Mouse (Mus musculus): ENCODE data around the gene Otop2. TPM values are rescaled to one million over a fixed set of nuclear protein-coding genes. Genes with fewer than 3 reads are reported as not detected.

Gene Otop2
- polyA plus RNA-seq, 1 experiment from 2014 or later = not detected

DNA sequence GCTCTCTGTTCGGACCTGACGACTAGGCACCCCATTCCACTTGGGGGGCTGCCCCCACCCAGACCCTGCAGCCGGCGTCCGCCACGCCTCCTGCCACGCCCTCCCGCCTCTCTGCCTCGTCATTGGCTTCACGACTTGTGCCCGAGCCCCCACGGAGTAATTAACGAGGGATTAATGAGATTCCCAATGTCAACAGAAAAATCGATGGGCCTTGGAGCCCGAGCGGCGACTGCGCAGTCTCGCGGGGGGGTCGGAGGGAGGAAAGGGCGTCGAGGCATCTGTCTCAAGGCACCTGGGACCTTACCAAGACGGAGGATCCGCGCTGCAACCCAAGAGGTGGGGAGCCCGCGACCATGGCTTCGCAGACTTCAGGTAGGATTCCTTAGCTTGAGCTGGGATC lies 27.6 kb downstream of the Otop2 start, which contains the start of gene Otop3:
TSS of gene Otop3 (plus strand) at position 201 of the 400 bp plus-strand sequence.
- Histone ChIP-seq H3K9me3 (ENCODE audit: low read length) (no peaks in the 10 kb centered on the region), H3K36me3 (ENCODE audit: insufficient read depth, low read length) (no peaks in the 10 kb centered on the region), H3K4me3 (ENCODE audit: low read depth, low read length) (no peak within 1 kb of the TSS), H3K9ac (replicated peaks; ENCODE audit: low read depth) (no peak within 1 kb of the TSS), H3K27ac (ENCODE audit: low read length) (no peak within 1 kb of the TSS), H3K27me3 (replicated peaks; ENCODE audit: insufficient read depth, low read length) (peaks cover 22% of the 10 kb centered on the region; the same call in 1 of the 2 replicates), H3K4me2 (replicated peaks; ENCODE audit: low read depth, low read length) (no peak within 1 kb of the TSS), H3K4me1 (ENCODE audit: insufficient read depth, low read depth, low read length) (no peaks in the 10 kb centered on the region)
- DNase-seq (ENCODE audit: low spot score) (no peak), ATAC-seq (no peak)
- TF ChIP-seq EP300 (IDR thresholded peaks at IDR 0.05) (no peak), CTCF (IDR thresholded peaks at IDR 0.05) (no peak)
- 6% methylated on average over 29 of the region's 29 CpGs for WGBS

DNA sequence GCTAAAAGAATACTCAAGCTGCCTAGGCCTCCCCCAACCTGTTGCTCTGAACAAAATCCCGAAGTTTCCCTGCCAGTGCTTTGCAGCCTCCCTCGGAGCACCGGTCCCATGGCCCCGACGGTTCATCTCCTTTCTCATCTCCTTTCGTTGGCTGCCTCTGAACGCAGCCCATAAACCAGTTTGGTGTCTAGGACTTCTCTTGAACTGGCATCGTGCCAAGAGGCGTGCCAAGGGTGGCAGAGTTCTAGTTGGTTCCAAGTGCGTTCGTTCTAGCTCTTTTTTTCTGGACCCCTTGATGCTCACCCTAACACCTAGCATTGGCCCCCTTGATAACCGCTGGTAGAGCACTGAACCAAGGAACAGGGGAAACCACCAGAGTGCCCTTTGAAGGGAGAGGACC lies 28.3 kb downstream of the Otop2 start:
- no peak overlapping the region for H3K4me2 ChIP-seq (replicated peaks; ENCODE audit: low read depth, low read length)
- TF ChIP-seq EP300 (IDR thresholded peaks at IDR 0.05) (no peak), CTCF (IDR thresholded peaks at IDR 0.05) (no peak)

DNA sequence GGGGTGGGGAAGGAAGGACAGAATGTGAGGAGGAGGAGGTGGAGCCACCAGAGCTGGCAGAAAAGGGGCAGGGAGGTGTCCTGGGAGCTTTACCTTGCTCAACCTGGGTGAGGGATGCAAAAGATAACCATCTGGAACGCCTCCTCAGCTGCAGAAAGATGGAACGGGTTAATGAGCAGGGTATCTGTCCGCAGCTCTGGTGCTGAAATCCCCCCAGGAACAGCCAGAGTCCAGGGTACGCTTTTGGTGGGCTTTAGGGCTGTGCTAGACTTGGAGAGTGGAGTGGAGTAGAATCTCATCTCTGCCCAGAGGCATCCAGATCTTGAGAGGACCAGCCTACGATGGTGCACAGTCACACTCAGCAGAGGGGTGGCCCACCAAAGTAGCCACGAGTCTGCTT lies 29.2 kb downstream of the Otop2 start:
- DNase-seq (ENCODE audit: low spot score) = no peak
- TF ChIP-seq EP300 (IDR thresholded peaks at IDR 0.05) = no peak
- no peak overlapping the region for H3K27ac ChIP-seq (ENCODE audit: low read length)
- H3K9me3 ChIP-seq (ENCODE audit: low read length) = no peaks in the 10 kb centered on the region
- H3K4me2 ChIP-seq (replicated peaks; ENCODE audit: low read depth, low read length) = no peak overlapping the region
- H3K9ac ChIP-seq (replicated peaks; ENCODE audit: low read depth) = no peak overlapping the region
- H3K36me3 ChIP-seq (ENCODE audit: insufficient read depth, low read length) = no peaks in the 10 kb centered on the region
- no peak for ATAC-seq
- H3K27me3 ChIP-seq (replicated peaks; ENCODE audit: insufficient read depth, low read length) = peaks cover 20% of the 10 kb centered on the region; the same call in 1 of the 2 replicates
- H3K4me1 ChIP-seq (ENCODE audit: insufficient read depth, low read depth, low read length) = no peaks in the 10 kb centered on the region
- no peak overlapping the region for H3K4me3 ChIP-seq (ENCODE audit: low read depth, low read length)
- 17% methylated on average over 6 of the region's 6 CpGs for WGBS

More for the DNA sequence above, 28.3 kb downstream of the Otop2 start:
- H3K4me3 ChIP-seq (ENCODE audit: low read depth, low read length) = no peak overlapping the region
- ATAC-seq = no peak
- H3K4me1 ChIP-seq (ENCODE audit: insufficient read depth, low read depth, low read length) = no peaks in the 10 kb centered on the region
- no peaks in the 10 kb centered on the region for H3K9me3 ChIP-seq (ENCODE audit: low read length)
- no peak overlapping the region for H3K9ac ChIP-seq (replicated peaks; ENCODE audit: low read depth)
- DNase-seq (ENCODE audit: low spot score) = no peak
- no peak overlapping the region for H3K27ac ChIP-seq (ENCODE audit: low read length)
- no peaks in the 10 kb centered on the region for H3K36me3 ChIP-seq (ENCODE audit: insufficient read depth, low read length)
- 43% methylated on average over 12 of the region's 12 CpGs for WGBS
- H3K27me3 ChIP-seq (replicated peaks; ENCODE audit: insufficient read depth, low read length) = peaks cover 22% of the 10 kb centered on the region; the same call in 1 of the 2 replicates

DNA sequence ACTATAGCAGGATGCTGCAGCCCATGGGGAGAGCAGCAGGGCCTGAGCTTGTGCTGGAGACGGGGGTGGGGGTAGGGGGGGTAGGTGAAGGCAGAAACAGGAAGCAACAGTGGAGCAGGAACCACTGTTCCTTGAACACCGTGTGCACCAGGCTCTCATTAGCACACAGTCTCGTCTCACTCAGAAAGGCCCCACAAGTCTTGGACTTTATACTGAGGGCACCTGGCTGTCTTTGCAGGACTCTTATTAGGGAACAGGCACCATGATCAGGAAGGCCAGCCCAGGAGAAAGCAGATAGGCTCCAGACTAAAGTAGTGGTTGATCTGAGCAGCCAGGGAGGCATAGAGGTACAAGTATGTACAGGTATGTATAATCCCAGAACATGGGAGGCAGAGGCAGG lies 30.4 kb downstream of the Otop2 start:
- H3K4me1 ChIP-seq (ENCODE audit: insufficient read depth, low read depth, low read length) = no peaks in the 10 kb centered on the region
- no peak for ATAC-seq
- 34% methylated on average over 3 of the region's 3 CpGs for WGBS
- TF ChIP-seq CTCF (IDR thresholded peaks at IDR 0.05) (no peak), EP300 (IDR thresholded peaks at IDR 0.05) (no peak)
- no peaks in the 10 kb centered on the region for H3K9me3 ChIP-seq (ENCODE audit: low read length)
- no peaks in the 10 kb centered on the region for H3K36me3 ChIP-seq (ENCODE audit: insufficient read depth, low read length)
- H3K4me3 ChIP-seq (ENCODE audit: low read depth, low read length) = no peak overlapping the region
- H3K27ac ChIP-seq (ENCODE audit: low read length) = no peak overlapping the region
- peaks cover 18% of the 10 kb centered on the region; the same call in 1 of the 2 replicates for H3K27me3 ChIP-seq (replicated peaks; ENCODE audit: insufficient read depth, low read length)
- H3K4me2 ChIP-seq (replicated peaks; ENCODE audit: low read depth, low read length) = no peak overlapping the region
- H3K9ac ChIP-seq (replicated peaks; ENCODE audit: low read depth) = no peak overlapping the region
- no peak for DNase-seq (ENCODE audit: low spot score)

DNA sequence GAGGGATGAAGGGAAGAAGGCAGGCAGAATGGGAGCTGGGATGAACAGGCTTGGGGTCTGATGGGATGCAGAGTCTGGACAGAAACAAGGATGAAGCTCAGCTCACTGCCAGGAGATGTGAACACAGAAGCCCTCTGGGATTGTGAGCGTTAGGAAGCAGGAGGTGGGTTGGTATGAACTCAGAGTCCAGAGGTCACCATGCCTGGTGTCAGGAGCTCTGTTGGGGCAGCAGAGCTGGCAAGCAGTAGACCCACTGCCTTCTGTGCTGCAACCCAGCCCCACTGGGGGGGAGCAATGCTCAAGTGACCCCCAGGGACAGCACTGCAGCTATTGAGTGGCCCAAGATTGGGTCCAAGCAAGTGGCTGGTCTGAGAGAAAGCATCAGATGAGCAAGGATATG lies 30.9 kb downstream of the Otop2 start:
- H3K9me3 ChIP-seq (ENCODE audit: low read length) = no peaks in the 10 kb centered on the region
- no peak overlapping the region for H3K9ac ChIP-seq (replicated peaks; ENCODE audit: low read depth)
- H3K36me3 ChIP-seq (ENCODE audit: insufficient read depth, low read length) = no peaks in the 10 kb centered on the region
- TF ChIP-seq EP300 (IDR thresholded peaks at IDR 0.05) = no peak
- TF ChIP-seq CTCF (IDR thresholded peaks at IDR 0.05) = no peak
- WGBS = 56% methylated on average over 1 of the region's 1 CpGs
- no peaks in the 10 kb centered on the region for H3K4me1 ChIP-seq (ENCODE audit: insufficient read depth, low read depth, low read length)
- no peak for DNase-seq (ENCODE audit: low spot score)
- ATAC-seq = no peak
- H3K27ac ChIP-seq (ENCODE audit: low read length) = no peak overlapping the region
- H3K4me3 ChIP-seq (ENCODE audit: low read depth, low read length) = no peak overlapping the region
- H3K27me3 ChIP-seq (replicated peaks; ENCODE audit: insufficient read depth, low read length) = peaks cover 15% of the 10 kb centered on the region; the same call in 1 of the 2 replicates
- H3K4me2 ChIP-seq (replicated peaks; ENCODE audit: low read depth, low read length) = no peak overlapping the region

DNA sequence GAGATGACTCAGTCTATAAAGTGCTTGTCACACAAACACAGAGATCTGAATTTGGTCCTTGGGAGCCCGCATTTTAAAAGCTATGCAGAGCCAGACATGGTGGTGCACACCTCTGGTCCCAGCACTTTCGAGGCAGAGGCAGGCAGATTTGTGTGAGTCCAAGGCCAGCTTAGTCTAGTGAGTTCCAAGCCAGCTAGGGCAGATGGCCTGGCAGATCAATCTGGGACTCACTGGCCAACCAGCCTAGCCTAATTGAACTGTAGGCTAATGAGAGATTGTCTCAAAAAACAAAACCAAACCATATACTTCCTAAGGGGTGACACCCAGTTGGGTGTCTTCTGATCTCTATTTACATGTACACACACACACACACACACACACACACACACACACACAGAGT lies 34.3 kb downstream of the Otop2 start:
- no peak overlapping the region for H3K27ac ChIP-seq (ENCODE audit: low read length)
- no peak for DNase-seq (ENCODE audit: low spot score)
- WGBS = 51% methylated on average over 2 of the region's 2 CpGs

DNA sequence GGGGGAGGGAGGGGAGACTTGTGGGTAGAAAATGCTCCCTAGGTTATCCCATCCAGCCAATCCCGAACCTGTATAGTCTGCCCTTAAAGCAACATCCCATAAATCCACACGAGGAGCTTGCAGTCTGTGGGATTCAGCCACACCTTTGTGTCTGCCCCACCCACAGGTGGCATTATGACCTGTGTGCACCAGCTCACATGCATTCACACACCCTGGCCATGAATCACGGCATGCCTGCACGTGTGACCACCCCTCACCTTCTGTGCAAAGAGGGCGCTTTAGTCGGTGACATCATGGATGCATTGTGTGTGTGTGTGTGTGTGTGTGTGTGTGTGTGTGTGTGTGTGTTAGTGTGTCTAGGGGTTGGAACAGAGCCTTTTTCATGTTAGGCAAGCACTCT lies 34.9 kb downstream of the Otop2 start:
- ATAC-seq = no peak
- H3K27ac ChIP-seq (ENCODE audit: low read length) = no peak overlapping the region

More for the DNA sequence above, 34.3 kb downstream of the Otop2 start:
- H3K9ac ChIP-seq (replicated peaks; ENCODE audit: low read depth) = no peak overlapping the region
- no peaks in the 10 kb centered on the region for H3K4me1 ChIP-seq (ENCODE audit: insufficient read depth, low read depth, low read length)
- ATAC-seq = no peak
- H3K36me3 ChIP-seq (ENCODE audit: insufficient read depth, low read length) = no peaks in the 10 kb centered on the region
- no peak overlapping the region for H3K4me3 ChIP-seq (ENCODE audit: low read depth, low read length)
- H3K27me3 ChIP-seq (replicated peaks; ENCODE audit: insufficient read depth, low read length) = 0 out of 2 replicates have a peak, but pooled peaks cover 3% of the 10 kb centered on the region
- no peak for TF ChIP-seq CTCF (IDR thresholded peaks at IDR 0.05)
- no peak for TF ChIP-seq EP300 (IDR thresholded peaks at IDR 0.05)
- no peaks in the 10 kb centered on the region for H3K9me3 ChIP-seq (ENCODE audit: low read length)
- no peak overlapping the region for H3K4me2 ChIP-seq (replicated peaks; ENCODE audit: low read depth, low read length)

More for the DNA sequence above, 34.9 kb downstream of the Otop2 start:
- TF ChIP-seq EP300 (IDR thresholded peaks at IDR 0.05) = no peak
- no peak for TF ChIP-seq CTCF (IDR thresholded peaks at IDR 0.05)
- Histone ChIP-seq H3K9ac (replicated peaks; ENCODE audit: low read depth) (no peak overlapping the region), H3K4me3 (ENCODE audit: low read depth, low read length) (no peak overlapping the region), H3K36me3 (ENCODE audit: insufficient read depth, low read length) (no peaks in the 10 kb centered on the region), H3K27me3 (replicated peaks; ENCODE audit: insufficient read depth, low read length) (no peaks in the 10 kb centered on the region), H3K4me2 (replicated peaks; ENCODE audit: low read depth, low read length) (no peak overlapping the region), H3K9me3 (ENCODE audit: low read length) (no peaks in the 10 kb centered on the region), H3K4me1 (ENCODE audit: insufficient read depth, low read depth, low read length) (no peaks in the 10 kb centered on the region)
- DNase-seq (ENCODE audit: low spot score) = no peak
- 64% methylated on average over 6 of the region's 6 CpGs for WGBS

Measured in lung, postnatal 0 days (tissue).